Mouse (Mus musculus): ENCODE data around the gene Rbms3. TPM values are rescaled to one million over a fixed set of nuclear protein-coding genes. Genes with fewer than 3 reads are reported as not detected.

Gene Rbms3
- polyA plus RNA-seq, 1 experiment from 2014 or later = 86.1 TPM

DNA sequence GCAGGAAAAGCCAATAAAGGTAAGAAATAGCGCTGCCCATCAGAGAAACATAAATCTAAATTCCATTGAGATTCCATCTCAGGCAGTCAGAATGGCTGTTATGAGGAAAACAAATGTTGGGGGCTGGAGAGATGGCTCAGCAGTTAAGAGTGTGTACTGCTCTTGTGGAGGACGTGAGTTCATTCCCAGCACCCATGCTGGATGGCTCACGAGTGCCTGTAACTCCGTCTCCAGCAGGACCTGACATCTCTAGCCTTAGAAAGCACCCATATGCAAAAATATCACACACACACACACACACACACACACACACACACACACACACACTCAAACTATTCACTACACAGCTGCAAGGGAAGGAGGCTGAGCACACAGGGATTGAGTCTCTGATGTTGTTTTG lies 1083.6 kb downstream of the Rbms3 start:
- Histone ChIP-seq H3K27me3 (replicated peaks; ENCODE audit: control insufficient read depth, insufficient read depth, low read length) (no peaks in the 10 kb centered on the region), H3K4me2 (ENCODE audit: low read depth, low read length) (no peak overlapping the region), H3K9ac (ENCODE audit: low read depth, low read length) (no peak overlapping the region), H3K4me3 (ENCODE audit: low read depth, low read length) (no peak overlapping the region), H3K4me1 (ENCODE audit: control insufficient read depth, insufficient read depth, low read length) (no peaks in the 10 kb centered on the region), H3K27ac (replicated peaks; ENCODE audit: low read depth, low read length) (no peak overlapping the region), H3K36me3 (ENCODE audit: control insufficient read depth, insufficient read depth, low read length) (no peaks in the 10 kb centered on the region), H3K9me3 (ENCODE audit: control insufficient read depth, low read length) (no peaks in the 10 kb centered on the region)
- WGBS = 81% methylated on average over 4 of the region's 4 CpGs
- DNase-seq (ENCODE audit: low spot score) (no peak), ATAC-seq (ENCODE audit: low read depth) (no peak)

DNA sequence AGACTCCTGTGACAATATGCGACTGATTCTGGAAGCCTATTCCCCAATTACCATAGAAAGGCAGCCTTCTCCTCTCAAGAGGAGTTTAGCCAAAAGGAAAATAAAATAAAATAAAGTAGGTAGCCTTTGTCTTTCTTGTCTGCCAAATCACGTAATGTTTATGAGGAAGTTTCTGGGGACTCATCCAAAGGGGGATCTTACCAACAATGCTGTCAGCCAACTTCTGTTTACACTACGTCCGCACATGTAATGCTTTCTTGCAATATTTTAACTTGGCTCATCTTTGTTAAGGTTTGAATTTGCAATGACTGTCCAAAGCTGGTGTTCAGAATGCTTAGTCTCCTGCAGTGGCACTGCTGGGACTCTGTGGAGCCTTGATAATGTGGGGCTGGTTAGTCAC lies 1086.9 kb downstream of the Rbms3 start:
- no peak overlapping the region for H3K27ac ChIP-seq (replicated peaks; ENCODE audit: low read depth, low read length)
- H3K4me1 ChIP-seq (ENCODE audit: control insufficient read depth, insufficient read depth, low read length) = no peaks in the 10 kb centered on the region
- H3K4me3 ChIP-seq (ENCODE audit: low read depth, low read length) = no peak overlapping the region
- no peaks in the 10 kb centered on the region for H3K36me3 ChIP-seq (ENCODE audit: control insufficient read depth, insufficient read depth, low read length)
- no peak overlapping the region for H3K4me2 ChIP-seq (ENCODE audit: low read depth, low read length)
- no peaks in the 10 kb centered on the region for H3K9me3 ChIP-seq (ENCODE audit: control insufficient read depth, low read length)
- WGBS = 68% methylated on average over 4 of the region's 4 CpGs
- peak; percentile 67 for DNase-seq (ENCODE audit: low spot score)
- H3K9ac ChIP-seq (ENCODE audit: low read depth, low read length) = no peak overlapping the region
- no peak for ATAC-seq (ENCODE audit: low read depth)
- H3K27me3 ChIP-seq (replicated peaks; ENCODE audit: control insufficient read depth, insufficient read depth, low read length) = no peaks in the 10 kb centered on the region

DNA sequence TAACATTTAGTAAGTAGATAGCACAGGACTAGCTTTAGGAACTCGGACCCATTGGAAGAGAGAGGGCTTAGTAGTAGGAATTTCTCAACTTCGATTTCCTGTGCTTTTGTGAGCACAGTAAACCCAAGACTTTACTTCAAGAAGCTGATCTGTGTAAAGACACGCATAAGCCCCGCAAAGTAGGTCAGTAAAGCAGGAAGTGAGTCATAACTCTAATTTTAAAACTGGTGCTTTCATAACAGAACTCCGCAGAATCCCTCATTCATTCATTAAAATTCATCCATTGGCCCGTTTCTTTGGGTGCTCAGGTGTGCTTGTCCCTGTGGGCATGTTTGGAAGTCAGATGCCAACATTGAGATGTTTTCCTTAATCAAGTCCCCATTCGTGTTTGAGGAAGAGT lies 1087.7 kb downstream of the Rbms3 start:
- DNase-seq (ENCODE audit: low spot score) (no peak), ATAC-seq (ENCODE audit: low read depth) (no peak)
- Histone ChIP-seq H3K27me3 (replicated peaks; ENCODE audit: control insufficient read depth, insufficient read depth, low read length) (no peaks in the 10 kb centered on the region), H3K9me3 (ENCODE audit: control insufficient read depth, low read length) (no peaks in the 10 kb centered on the region), H3K4me1 (ENCODE audit: control insufficient read depth, insufficient read depth, low read length) (no peaks in the 10 kb centered on the region), H3K4me3 (ENCODE audit: low read depth, low read length) (no peak overlapping the region), H3K4me2 (ENCODE audit: low read depth, low read length) (no peak overlapping the region), H3K36me3 (ENCODE audit: control insufficient read depth, insufficient read depth, low read length) (no peaks in the 10 kb centered on the region), H3K27ac (replicated peaks; ENCODE audit: low read depth, low read length) (no peak overlapping the region), H3K9ac (ENCODE audit: low read depth, low read length) (no peak overlapping the region)
- 78% methylated on average over 7 of the region's 7 CpGs for WGBS

DNA sequence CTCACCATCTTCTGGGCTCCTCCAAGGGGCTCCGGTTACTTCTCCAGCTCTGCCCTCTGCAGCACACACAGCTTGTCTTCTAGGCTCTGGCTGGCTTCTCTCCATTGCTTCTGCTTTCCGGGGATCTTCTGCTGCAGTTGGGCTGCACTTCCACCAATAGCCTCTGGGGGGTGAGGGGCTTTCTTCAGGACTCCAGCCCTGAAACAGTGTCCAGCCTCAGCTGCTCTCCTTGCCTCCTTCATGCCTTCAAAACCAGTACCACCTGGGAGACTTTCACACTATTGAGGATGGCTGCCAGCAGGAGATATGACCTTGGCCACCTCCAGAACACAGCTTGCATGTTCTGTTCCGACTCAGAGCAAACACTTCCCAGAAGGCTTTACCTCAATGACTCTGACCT lies 1094.0 kb downstream of the Rbms3 start:
- Histone ChIP-seq H3K9me3 (ENCODE audit: control insufficient read depth, low read length) (peaks cover 10% of the 10 kb centered on the region; the same call in 1 of the 2 replicates), H3K9ac (ENCODE audit: low read depth, low read length) (no peak overlapping the region), H3K4me3 (ENCODE audit: low read depth, low read length) (no peak overlapping the region), H3K36me3 (ENCODE audit: control insufficient read depth, insufficient read depth, low read length) (no peaks in the 10 kb centered on the region), H3K27me3 (replicated peaks; ENCODE audit: control insufficient read depth, insufficient read depth, low read length) (no peaks in the 10 kb centered on the region), H3K4me2 (ENCODE audit: low read depth, low read length) (no peak overlapping the region), H3K4me1 (ENCODE audit: control insufficient read depth, insufficient read depth, low read length) (no peaks in the 10 kb centered on the region), H3K27ac (replicated peaks; ENCODE audit: low read depth, low read length) (no peak overlapping the region)
- 64% methylated on average over 3 of the region's 3 CpGs for WGBS
- DNase-seq (ENCODE audit: low spot score) = no peak
- ATAC-seq (ENCODE audit: low read depth) = no peak

DNA sequence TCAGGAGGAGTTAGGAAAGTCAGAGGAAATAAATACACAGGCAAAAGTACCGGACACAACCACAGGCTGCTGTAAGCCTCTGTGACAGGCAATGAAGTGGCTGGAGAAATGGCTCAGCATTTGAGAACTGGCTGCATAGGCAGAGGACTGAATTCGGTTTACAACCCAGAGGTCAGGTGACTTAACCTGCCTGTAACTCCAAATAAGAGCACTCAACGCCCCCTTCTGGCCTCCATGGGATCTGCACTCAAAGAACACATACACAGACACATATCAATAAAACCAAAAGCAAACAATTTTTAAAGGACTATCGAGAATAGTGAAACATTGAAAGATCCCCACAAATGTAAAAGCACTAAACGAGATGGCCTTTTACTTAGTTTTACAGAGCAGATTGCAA lies 1096.3 kb downstream of the Rbms3 start:
- Histone ChIP-seq H3K4me2 (ENCODE audit: low read depth, low read length) (no peak overlapping the region), H3K27ac (replicated peaks; ENCODE audit: low read depth, low read length) (no peak overlapping the region), H3K4me3 (ENCODE audit: low read depth, low read length) (no peak overlapping the region), H3K9me3 (ENCODE audit: control insufficient read depth, low read length) (peaks cover 13% of the 10 kb centered on the region; the same call in 1 of the 2 replicates), H3K36me3 (ENCODE audit: control insufficient read depth, insufficient read depth, low read length) (no peaks in the 10 kb centered on the region), H3K27me3 (replicated peaks; ENCODE audit: control insufficient read depth, insufficient read depth, low read length) (no peaks in the 10 kb centered on the region), H3K9ac (ENCODE audit: low read depth, low read length) (no peak overlapping the region), H3K4me1 (ENCODE audit: control insufficient read depth, insufficient read depth, low read length) (no peaks in the 10 kb centered on the region)
- WGBS = 79% methylated on average over 5 of the region's 5 CpGs
- ATAC-seq (ENCODE audit: low read depth) = no peak
- DNase-seq (ENCODE audit: low spot score) = no peak

DNA sequence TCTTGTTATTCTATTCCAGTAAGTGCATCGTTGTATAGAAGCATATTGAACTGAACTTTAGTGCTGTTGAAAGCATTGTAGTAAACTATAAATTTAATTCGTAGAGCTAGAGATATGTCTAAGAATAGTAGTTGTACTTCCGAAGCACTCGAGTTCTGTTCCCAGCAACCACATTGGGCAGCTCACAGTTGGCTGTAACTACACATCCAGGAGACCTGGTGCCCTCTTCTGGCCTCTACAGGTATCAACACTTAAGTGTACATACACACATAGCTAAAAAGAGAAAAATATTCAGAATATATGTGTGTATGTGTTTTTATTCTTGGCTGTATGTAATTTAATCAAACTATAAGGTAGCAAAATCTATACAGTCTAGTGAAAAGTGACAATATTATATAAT lies 1098.6 kb downstream of the Rbms3 start:
- WGBS = 91% methylated on average over 4 of the region's 4 CpGs
- no peaks in the 10 kb centered on the region for H3K4me1 ChIP-seq (ENCODE audit: control insufficient read depth, insufficient read depth, low read length)
- no peaks in the 10 kb centered on the region for H3K36me3 ChIP-seq (ENCODE audit: control insufficient read depth, insufficient read depth, low read length)
- ATAC-seq (ENCODE audit: low read depth) (no peak), DNase-seq (ENCODE audit: low spot score) (no peak)
- no peak overlapping the region for H3K27ac ChIP-seq (replicated peaks; ENCODE audit: low read depth, low read length)
- no peak overlapping the region for H3K9ac ChIP-seq (ENCODE audit: low read depth, low read length)
- no peak overlapping the region for H3K4me3 ChIP-seq (ENCODE audit: low read depth, low read length)
- H3K9me3 ChIP-seq (ENCODE audit: control insufficient read depth, low read length) = peaks cover 13% of the 10 kb centered on the region; the same call in 1 of the 2 replicates
- H3K27me3 ChIP-seq (replicated peaks; ENCODE audit: control insufficient read depth, insufficient read depth, low read length) = no peaks in the 10 kb centered on the region
- no peak overlapping the region for H3K4me2 ChIP-seq (ENCODE audit: low read depth, low read length)

DNA sequence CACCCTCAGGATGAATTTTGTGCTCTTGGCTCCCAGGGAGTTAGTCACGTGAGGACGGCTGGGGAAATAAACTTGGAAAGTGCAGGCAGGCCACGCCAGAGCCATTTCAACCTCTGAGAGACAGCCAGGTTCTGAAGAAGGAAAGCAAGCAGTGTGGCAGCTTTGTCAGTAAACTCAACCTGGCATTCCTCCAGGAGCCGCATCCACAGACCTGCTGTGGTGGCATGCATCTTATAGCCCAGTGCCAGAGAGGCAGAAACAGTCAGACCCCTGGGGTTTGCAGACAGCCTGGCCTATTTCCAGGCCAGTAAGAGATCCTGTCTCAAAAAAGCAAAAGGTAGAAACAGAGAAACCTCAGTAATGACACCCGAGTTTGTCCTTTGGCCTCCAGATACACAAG lies 1105.3 kb downstream of the Rbms3 start:
- Histone ChIP-seq H3K4me3 (ENCODE audit: low read depth, low read length) (no peak overlapping the region), H3K27me3 (replicated peaks; ENCODE audit: control insufficient read depth, insufficient read depth, low read length) (no peaks in the 10 kb centered on the region), H3K4me1 (ENCODE audit: control insufficient read depth, insufficient read depth, low read length) (no peaks in the 10 kb centered on the region), H3K27ac (replicated peaks; ENCODE audit: low read depth, low read length) (no peak overlapping the region), H3K9me3 (ENCODE audit: control insufficient read depth, low read length) (0 out of 2 replicates have a peak, but pooled peaks cover 3% of the 10 kb centered on the region), H3K9ac (ENCODE audit: low read depth, low read length) (no peak overlapping the region), H3K36me3 (ENCODE audit: control insufficient read depth, insufficient read depth, low read length) (no peaks in the 10 kb centered on the region), H3K4me2 (ENCODE audit: low read depth, low read length) (no peak overlapping the region)
- peak; percentile 24 for DNase-seq (ENCODE audit: low spot score)
- WGBS = 71% methylated on average over 5 of the region's 5 CpGs
- no peak for ATAC-seq (ENCODE audit: low read depth)
